13 mouse cellular contexts compared by ENCODE assay signal in genomic region chr1:148707657-148708056, GRCm38 (mm10).
"Had no signal": no experiment of that assay in that cellular context is flagged by ENCODE, and none has a peak within 500 bp of the region (broad histone marks: within the 10 kb centered on the region; RNA-seq: fewer than 3 reads in every experiment).

No protein-coding gene starts in this region.

- ATAC-seq: lung, postnatal 0 days had no signal

- H3K27ac ChIP-seq: limb, embryonic 13.5 days; liver, embryonic 14.5 days; midbrain, embryonic 13.5 days; neural tube, embryonic 15.5 days; stomach, postnatal 0 days had no signal

- H3K9me3 ChIP-seq: limb, embryonic 13.5 days; midbrain, embryonic 13.5 days; neural tube, embryonic 15.5 days had no signal

- H3K4me3 ChIP-seq: limb, embryonic 13.5 days; midbrain, embryonic 13.5 days; myocyte; neural tube, embryonic 15.5 days had no signal

- H3K4me1 ChIP-seq: limb, embryonic 13.5 days; midbrain, embryonic 13.5 days; neural tube, embryonic 15.5 days had no signal

- H3K4me2 ChIP-seq: limb, embryonic 13.5 days; midbrain, embryonic 13.5 days; neural tube, embryonic 15.5 days had no signal

- DNase-seq: kidney, postnatal 25 days; lung, adult 2 months; lung, postnatal 36 days; right cerebral cortex, postnatal 25 days; thymus, adult 18-20 months; thymus, postnatal 14 days had no signal

- H3K9ac ChIP-seq: limb, embryonic 13.5 days; liver, embryonic 14.5 days; midbrain, embryonic 13.5 days; neural tube, embryonic 15.5 days had no signal

- H3K36me3 ChIP-seq: limb, embryonic 13.5 days; midbrain, embryonic 13.5 days; neural tube, embryonic 15.5 days had no signal

- H3K27me3 ChIP-seq: limb, embryonic 13.5 days; midbrain, embryonic 13.5 days; neural tube, embryonic 15.5 days had no signal
